Mouse (Mus musculus) thymus, postnatal 14 days (tissue): ENCODE measurements around the gene Ttc39d.
"Not testable (repeated sequence)": the region's sequence is repeated elsewhere in the genome, so short reads cannot be mapped to it uniquely, and the experiment has no call there.

Source experiments
- DNase-seq: peaks from one replicate; pipeline ENCODE4 v3.0.0; 2021

Ttc39d gene

GRCm38 (mm10) chr17:80199160-80199778, 8.0 kb upstream of the Ttc39d start:
- DNase-seq: no peak

GRCm38 (mm10) chr17:80205657-80206056, 1.6 kb upstream of the Ttc39d start:
- no peak for DNase-seq

GRCm38 (mm10) chr17:80206301-80206670, 974 bp upstream of the Ttc39d start:
- DNase-seq: peak; percentile 64

- DNase-seq: not testable (repeated sequence)
Observed at GRCm38 (mm10) chr17:80213998-80214397, 6.7 kb downstream of the Ttc39d start.

GRCm38 (mm10) chr17:80220131-80220530, 12.9 kb downstream of the Ttc39d start:
- DNase-seq: no peak

GRCm38 (mm10) chr17:80221202-80221601, 13.9 kb downstream of the Ttc39d start:
- DNase-seq: no peak

GRCm38 (mm10) chr17:80221890-80222628, 14.8 kb downstream of the Ttc39d start:
- DNase-seq: peak; percentile 46

GRCm38 (mm10) chr17:80223829-80224228, 16.6 kb downstream of the Ttc39d start:
- DNase-seq: no peak

- peak; percentile 86 for DNase-seq
Observed at GRCm38 (mm10) chr17:80224326-80225116, 17.3 kb downstream of the Ttc39d start, which contains the start of gene Gemin6. Gene Gemin6 (plus strand): TSS chr17:80224441.

GRCm38 (mm10) chr17:80225142-80225541, 17.9 kb downstream of the Ttc39d start:
- not testable (repeated sequence) for DNase-seq

- DNase-seq: no peak
Observed at GRCm38 (mm10) chr17:80229396-80229795, 22.1 kb downstream of the Ttc39d start.

GRCm38 (mm10) chr17:80233844-80234243, 26.6 kb downstream of the Ttc39d start:
- DNase-seq: no peak

GRCm38 (mm10) chr17:80234376-80234775, 27.1 kb downstream of the Ttc39d start:
- no peak for DNase-seq

GRCm38 (mm10) chr17:80235477-80235876, 28.2 kb downstream of the Ttc39d start:
- no peak for DNase-seq

- no peak for DNase-seq
Observed at GRCm38 (mm10) chr17:80236805-80237204, 29.5 kb downstream of the Ttc39d start.

- no peak for DNase-seq
Observed at GRCm38 (mm10) chr17:80237475-80237874, 30.2 kb downstream of the Ttc39d start.

GRCm38 (mm10) chr17:80241594-80241993, 34.3 kb downstream of the Ttc39d start:
- no peak for DNase-seq

GRCm38 (mm10) chr17:80243116-80243515, 35.9 kb downstream of the Ttc39d start:
- no peak for DNase-seq

GRCm38 (mm10) chr17:80252757-80253525, 45.7 kb downstream of the Ttc39d start:
- DNase-seq: no peak

- no peak for DNase-seq
Observed at GRCm38 (mm10) chr17:80254421-80254820, 47.2 kb downstream of the Ttc39d start.

GRCm38 (mm10) chr17:80255208-80255607, 47.9 kb downstream of the Ttc39d start:
- no peak for DNase-seq

GRCm38 (mm10) chr17:80267065-80267464, 59.8 kb downstream of the Ttc39d start:
- DNase-seq: no peak
